In genomic region chr4:52099187-52099586, GRCm38 (mm10) we compare ENCODE assay signal across 26 mouse cellular contexts.
DNase-seq lines count a peak whose midpoint lies in the region; ATAC-seq and TF ChIP-seq lines count a peak whose summit lies in the region.
"Had no signal": no experiment of that assay in that cellular context is flagged by ENCODE, and none has a peak within 500 bp of the region (broad histone marks: within the 10 kb centered on the region; RNA-seq: fewer than 3 reads in every experiment).

No protein-coding gene starts in this region.

- H3K36me3 ChIP-seq in embryonic facial prominence, embryonic 11.5 days (replicated peaks; ENCODE audit: control insufficient read depth, insufficient read depth, low read depth, low read length) = no peaks in the 10 kb centered on the region
- H3K36me3 ChIP-seq in embryonic facial prominence, embryonic 10.5 days (replicated peaks) = no peaks in the 10 kb centered on the region
- no peaks in the 10 kb centered on the region for H3K36me3 ChIP-seq in forebrain, embryonic 16.5 days (ENCODE audit: control insufficient read depth, insufficient read depth)
- H3K36me3 ChIP-seq in forebrain, embryonic 15.5 days = no peaks in the 10 kb centered on the region
- H3K36me3 ChIP-seq: embryonic facial prominence, embryonic 13.5 days; heart, embryonic 12.5 days; heart, embryonic 15.5 days; hindbrain, embryonic 10.5 days; hindbrain, embryonic 13.5 days; intestine, embryonic 15.5 days had no signal

- no peak overlapping the region for H3K4me2 ChIP-seq in embryonic facial prominence, embryonic 11.5 days (ENCODE audit: low read depth, low read length)
- no peak overlapping the region for H3K4me2 ChIP-seq in forebrain, embryonic 16.5 days (ENCODE audit: low read length)
- H3K4me2 ChIP-seq in forebrain, embryonic 15.5 days (replicated peaks) = no peak overlapping the region
- H3K4me2 ChIP-seq: embryonic facial prominence, embryonic 13.5 days; heart, embryonic 12.5 days; heart, embryonic 15.5 days; hindbrain, embryonic 13.5 days; intestine, embryonic 15.5 days had no signal

- no peak overlapping the region for H3K27ac ChIP-seq in embryonic facial prominence, embryonic 11.5 days (replicated peaks; ENCODE audit: low read depth, low read length)
- H3K27ac ChIP-seq in embryonic facial prominence, embryonic 10.5 days (replicated peaks) = no peak overlapping the region
- H3K27ac ChIP-seq in forebrain, embryonic 16.5 days (ENCODE audit: low read length) = no peak overlapping the region
- no peak overlapping the region for H3K27ac ChIP-seq in forebrain, embryonic 15.5 days (replicated peaks)
- H3K27ac ChIP-seq in layer of hippocampus, adult 2 months = peak overlapping the region; percentile 61
- H3K27ac ChIP-seq: embryonic facial prominence, embryonic 13.5 days; heart, embryonic 15.5 days; hindbrain, embryonic 10.5 days; hindbrain, embryonic 13.5 days; intestine, embryonic 15.5 days had no signal

- no peak for TF ChIP-seq CTCF in layer of hippocampus, adult 2 months (conservative IDR thresholded peaks at IDR 0.05)

- no peak for ATAC-seq in embryonic facial prominence, embryonic 11.5 days (replicated peaks; ENCODE audit: insufficient number of reproducible peaks, low FRiP score, low TSS enrichment, low read depth)
- peak; percentile 78 for ATAC-seq in forebrain, embryonic 16.5 days
- no peak for ATAC-seq in forebrain, embryonic 15.5 days (replicated peaks)
- ATAC-seq: activated CD4-positive, CD25-positive, alpha-beta regulatory T cell, adult 4 months; hindbrain, embryonic 16.5 days; intestine, embryonic 15.5 days had no signal

- H3K9me3 ChIP-seq in embryonic facial prominence, embryonic 11.5 days (replicated peaks; ENCODE audit: control insufficient read depth, low read length) = no peaks in the 10 kb centered on the region
- H3K9me3 ChIP-seq in embryonic facial prominence, embryonic 10.5 days = no peaks in the 10 kb centered on the region
- H3K9me3 ChIP-seq in forebrain, embryonic 16.5 days (ENCODE audit: control insufficient read depth, low read length) = no peaks in the 10 kb centered on the region
- H3K9me3 ChIP-seq in forebrain, embryonic 15.5 days = no peaks in the 10 kb centered on the region
- H3K9me3 ChIP-seq: embryonic facial prominence, embryonic 13.5 days; heart, embryonic 12.5 days; heart, embryonic 15.5 days; hindbrain, embryonic 10.5 days; hindbrain, embryonic 13.5 days; intestine, embryonic 15.5 days had no signal

- H3K9ac ChIP-seq in embryonic facial prominence, embryonic 11.5 days (replicated peaks; ENCODE audit: low read length) = no peak overlapping the region
- H3K9ac ChIP-seq in forebrain, embryonic 16.5 days (replicated peaks; ENCODE audit: low read depth, low read length) = no peak overlapping the region
- H3K9ac ChIP-seq in forebrain, embryonic 15.5 days (replicated peaks) = no peak overlapping the region
- H3K9ac ChIP-seq: embryonic facial prominence, embryonic 13.5 days; heart, embryonic 12.5 days; heart, embryonic 15.5 days; hindbrain, embryonic 13.5 days; intestine, embryonic 15.5 days had no signal

- DNase-seq in embryonic facial prominence, embryonic 11.5 days (ENCODE audit: low spot score) = peak; percentile 17
- no peak for DNase-seq in embryonic facial prominence, embryonic 10.5 days (ENCODE audit: low spot score)
- peak; percentile 18 to 53 for DNase-seq in layer of hippocampus, adult 2 months (ENCODE audit: low spot score in 2 of 2)
- DNase-seq in layer of hippocampus, postnatal 10 days (ENCODE audit: low spot score in 2 of 2) = no peak
- peak; percentile 24 for DNase-seq in brain, adult 2 months (ENCODE audit: low read depth, low spot score)
- DNase-seq in cerebellum, postnatal 10 days = no peak
- DNase-seq: adrenal gland, adult 8-10 months; adrenal gland, postnatal 25 days; cerebellum, adult 11 months; cerebellum, adult 8-10 months; cerebellum, postnatal 14 days; gastrocnemius, postnatal 25 days; heart, adult 18-20 months; heart, postnatal 10 days; heart, postnatal 36 days; kidney, adult 11 months had no signal

- no peak overlapping the region for H3K4me3 ChIP-seq in embryonic facial prominence, embryonic 11.5 days (ENCODE audit: low read depth, low read length)
- no peak overlapping the region for H3K4me3 ChIP-seq in embryonic facial prominence, embryonic 10.5 days
- no peak overlapping the region for H3K4me3 ChIP-seq in forebrain, embryonic 16.5 days (replicated peaks; ENCODE audit: low read length)
- H3K4me3 ChIP-seq in forebrain, embryonic 15.5 days = no peak overlapping the region
- H3K4me3 ChIP-seq in layer of hippocampus, adult 2 months = no peak overlapping the region
- H3K4me3 ChIP-seq: embryonic facial prominence, embryonic 13.5 days; heart, embryonic 12.5 days; heart, embryonic 15.5 days; hindbrain, embryonic 10.5 days; hindbrain, embryonic 13.5 days; intestine, embryonic 15.5 days had no signal

- no peaks in the 10 kb centered on the region for H3K4me1 ChIP-seq in embryonic facial prominence, embryonic 11.5 days (ENCODE audit: control insufficient read depth, insufficient read depth, low read length)
- no peaks in the 10 kb centered on the region for H3K4me1 ChIP-seq in embryonic facial prominence, embryonic 10.5 days
- no peaks in the 10 kb centered on the region for H3K4me1 ChIP-seq in forebrain, embryonic 16.5 days (replicated peaks; ENCODE audit: control insufficient read depth, insufficient read depth, low read length)
- H3K4me1 ChIP-seq in forebrain, embryonic 15.5 days = no peaks in the 10 kb centered on the region
- H3K4me1 ChIP-seq: embryonic facial prominence, embryonic 13.5 days; hindbrain, embryonic 10.5 days; hindbrain, embryonic 13.5 days; intestine, embryonic 15.5 days had no signal

- WGBS in embryonic facial prominence, embryonic 11.5 days = 60% methylated on average over 3 of the region's 3 CpGs
- 76% methylated on average over 3 of the region's 3 CpGs for WGBS in embryonic facial prominence, embryonic 10.5 days
- 57% methylated on average over 3 of the region's 3 CpGs for WGBS in forebrain, embryonic 16.5 days
- 55% methylated on average over 3 of the region's 3 CpGs for WGBS in forebrain, embryonic 15.5 days

- H3K27me3 ChIP-seq in embryonic facial prominence, embryonic 11.5 days (ENCODE audit: control insufficient read depth, insufficient read depth, low read length) = no peaks in the 10 kb centered on the region
- no peaks in the 10 kb centered on the region for H3K27me3 ChIP-seq in embryonic facial prominence, embryonic 10.5 days (replicated peaks; ENCODE audit: low read depth, poor library complexity, severe bottlenecking)
- no peaks in the 10 kb centered on the region for H3K27me3 ChIP-seq in forebrain, embryonic 16.5 days (replicated peaks; ENCODE audit: control insufficient read depth, insufficient read depth, low read length)
- H3K27me3 ChIP-seq in forebrain, embryonic 15.5 days = no peaks in the 10 kb centered on the region
- H3K27me3 ChIP-seq: embryonic facial prominence, embryonic 13.5 days; heart, embryonic 12.5 days; heart, embryonic 15.5 days; hindbrain, embryonic 13.5 days; intestine, embryonic 15.5 days had no signal

Comparison
In these comparisons a context has a peak if more than half of its experiments do, and no peak if none do; other contexts are left out.
1. DNase-seq: peak in embryonic facial prominence, embryonic 11.5 days (single experiment), layer of hippocampus, adult 2 months (2 of 2) and brain, adult 2 months (single experiment); none in embryonic facial prominence, embryonic 10.5 days (single experiment), layer of hippocampus, postnatal 10 days (0 of 2) and cerebellum, postnatal 10 days (0 of 2).